Mouse (Mus musculus) c-Kit-positive CD71-positive TER-119-positive erythroid progenitor cells, embryonic 14.5 days (primary cell): ENCODE results near the gene Ipo5.

Source experiments
- DNase-seq: peaks from one replicate; pipeline ENCODE4 v3.0.0-alpha.2; 2013; ENCODE audit warnings: low spot score

Gene Ipo5

DNA sequence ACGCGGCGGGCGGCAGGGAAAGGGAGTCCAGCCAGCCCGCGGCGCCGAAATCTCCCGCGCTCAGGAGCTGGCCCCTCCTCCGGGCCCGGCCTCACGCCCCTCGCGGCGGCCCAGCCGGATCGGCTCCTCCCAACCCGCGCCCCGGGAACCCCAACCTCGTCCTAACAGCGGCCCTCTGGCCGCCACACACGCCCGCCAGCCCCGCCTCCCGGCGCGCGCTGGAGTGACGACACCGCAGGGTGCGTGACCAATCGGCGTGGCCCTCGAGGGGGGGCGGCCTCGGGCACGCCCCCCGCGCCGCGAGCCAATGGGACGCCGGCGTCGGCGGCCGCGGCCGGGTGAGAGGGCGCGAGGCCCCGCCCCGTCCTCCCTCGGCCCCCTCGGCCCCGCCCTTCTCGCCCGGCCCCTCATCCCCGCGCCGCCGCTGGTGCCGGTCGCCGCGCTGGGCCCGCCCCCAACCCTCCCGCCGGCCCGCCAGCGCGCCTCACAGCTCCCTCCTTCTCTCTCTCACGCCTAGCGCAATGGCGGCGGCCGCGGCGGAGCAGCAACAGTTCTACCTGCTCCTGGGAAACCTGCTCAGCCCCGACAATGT lies at the start of gene Ipo5:
Gene Ipo5 (plus strand): TSS at position 492 of the 592 bp plus-strand sequence.
- peak; percentile 93 for DNase-seq

DNA sequence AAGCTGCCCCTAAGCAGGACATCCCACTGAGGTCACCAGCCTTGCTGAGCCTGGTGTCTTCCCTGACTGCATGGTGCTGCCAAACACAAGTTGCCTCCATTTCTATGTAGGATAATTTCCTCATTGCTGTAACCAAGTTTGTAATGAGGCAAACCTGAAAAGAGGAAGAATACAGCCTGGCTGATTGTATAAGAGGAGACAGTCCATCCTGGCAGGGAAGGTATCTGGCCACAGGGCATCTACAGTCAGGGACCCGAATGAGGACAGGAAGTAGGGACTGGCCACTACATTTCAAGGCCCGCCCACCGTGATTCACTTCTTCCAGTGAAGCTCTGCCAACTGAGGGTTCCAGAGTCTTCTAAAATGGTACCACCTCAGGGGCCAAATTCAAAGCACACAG lies 47.8 kb upstream of the Ipo5 start:
- DNase-seq: no peak

GRCm38 (mm10) chr14:120864896-120865295 lies 46.1 kb upstream of the Ipo5 start:
- DNase-seq: no peak

DNA sequence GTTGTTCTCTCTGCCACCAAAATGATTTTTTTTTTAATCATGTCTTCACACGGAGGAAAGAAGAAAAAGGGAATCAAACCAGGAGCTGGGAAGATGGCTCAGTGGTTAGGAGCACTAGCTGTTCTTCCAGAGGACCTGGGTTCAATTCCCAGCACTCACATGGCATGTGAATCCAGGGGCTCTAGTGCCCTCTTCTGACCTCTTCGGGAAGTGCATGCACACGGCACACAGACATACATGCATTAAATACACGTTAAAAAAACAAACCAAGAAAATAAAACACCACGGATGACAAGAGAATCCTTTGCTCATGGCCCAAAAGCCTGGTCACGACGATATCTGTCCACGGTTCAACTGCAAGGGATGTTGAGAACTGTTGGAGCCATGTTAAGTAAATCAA lies 44.5 kb upstream of the Ipo5 start:
- DNase-seq: no peak

DNA sequence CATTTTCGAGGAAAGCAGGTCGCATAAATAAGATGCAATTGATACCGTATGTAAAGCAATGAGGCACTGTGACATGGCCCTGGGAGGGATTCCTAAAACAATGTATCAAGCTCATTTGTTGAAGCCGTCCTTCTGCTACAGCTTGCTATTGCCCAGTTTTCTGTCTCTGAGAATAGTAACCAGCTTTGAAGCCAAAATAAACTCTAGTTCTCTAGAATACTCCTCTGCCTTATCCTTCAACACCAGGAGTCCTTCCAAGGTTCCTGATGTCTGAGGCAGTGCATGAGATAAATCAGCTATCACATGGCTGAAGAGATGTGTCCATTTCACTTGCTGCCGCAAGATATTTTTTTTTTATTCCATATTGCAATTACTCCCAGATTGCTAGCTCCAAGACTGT lies 43.9 kb upstream of the Ipo5 start:
- DNase-seq: no peak

DNA sequence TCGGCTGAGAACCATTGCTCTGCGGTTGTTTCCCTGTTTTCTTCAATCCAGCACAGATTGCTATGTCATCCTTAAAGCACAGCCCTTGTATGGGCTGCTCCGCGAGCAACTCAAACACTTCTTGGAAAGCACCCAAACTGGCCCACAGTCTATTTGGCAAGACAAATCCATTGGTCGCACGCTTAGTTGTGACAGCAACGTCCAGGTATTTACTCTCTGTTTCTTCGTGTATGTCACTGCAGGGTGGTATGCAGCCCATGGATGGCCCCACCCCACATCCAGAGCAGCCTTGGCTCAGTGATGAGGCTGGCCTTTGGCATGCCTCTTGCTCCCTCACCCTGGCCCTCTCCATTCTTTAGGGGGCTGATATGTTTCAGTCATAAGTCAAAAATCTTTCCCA lies 42.5 kb upstream of the Ipo5 start:
- DNase-seq: no peak

GRCm38 (mm10) chr14:120870736-120871135 lies 40.3 kb upstream of the Ipo5 start:
- DNase-seq: no peak

DNA sequence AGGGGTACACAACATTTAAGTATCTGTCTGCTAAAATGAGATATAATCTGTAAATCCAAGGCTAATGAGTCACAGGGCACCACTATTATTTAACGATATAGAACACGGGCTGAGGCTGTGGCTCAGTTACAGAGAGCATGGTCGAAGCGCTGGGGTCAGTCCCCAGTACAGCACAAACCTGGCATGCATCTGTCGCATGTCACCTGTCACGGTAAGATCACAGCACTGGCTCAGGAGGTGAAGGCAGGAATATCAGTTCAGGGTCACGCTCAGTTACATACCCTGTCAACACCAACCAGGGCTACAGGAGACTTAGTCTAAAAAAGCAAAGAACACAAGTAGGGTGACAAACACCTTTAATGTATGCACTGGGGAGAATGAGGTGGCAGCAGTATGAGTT lies 36.6 kb upstream of the Ipo5 start:
- DNase-seq: no peak

DNA sequence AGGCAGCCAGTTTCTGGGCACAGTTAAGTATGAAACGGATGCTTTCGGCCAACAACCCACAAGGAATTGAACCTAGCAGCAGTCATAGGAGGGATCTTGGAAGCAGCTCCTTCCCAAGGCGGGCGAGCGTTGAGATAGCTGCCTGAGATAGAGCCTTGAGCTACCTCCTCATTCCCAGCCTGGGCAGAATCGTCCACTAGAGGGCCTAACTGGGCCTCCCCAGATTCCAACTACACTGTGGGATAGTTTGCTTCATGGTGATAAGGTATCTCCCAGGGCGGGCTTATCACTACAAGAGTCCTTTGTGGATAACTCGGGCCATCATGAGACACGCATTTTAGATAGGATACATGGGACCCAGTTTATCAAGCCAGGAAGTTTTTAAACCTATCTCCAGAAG lies 35.9 kb upstream of the Ipo5 start:
- DNase-seq: no peak

- DNase-seq: no peak
These were observed 35.1 kb upstream of the Ipo5 start for GRCm38 (mm10) chr14:120875811-120876388.

DNA sequence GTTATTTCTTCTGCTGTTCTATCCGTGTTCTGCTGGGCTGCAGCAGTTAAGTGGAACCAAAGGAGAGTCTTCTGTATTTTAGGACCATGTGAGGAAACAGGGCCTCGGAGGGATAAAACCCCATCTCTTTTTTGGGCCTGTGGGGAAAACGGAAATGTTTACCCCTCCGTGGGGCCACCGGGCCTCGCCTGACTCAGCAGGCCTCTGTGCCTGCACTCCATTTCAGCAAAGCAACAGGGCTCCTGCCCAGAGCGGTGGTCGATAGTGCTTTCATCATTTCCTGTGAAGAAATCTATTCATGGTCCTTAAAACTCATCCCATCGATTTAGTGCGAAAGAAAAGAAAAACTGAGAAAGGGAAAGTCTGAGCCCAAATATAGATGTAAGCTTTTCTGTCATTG lies 33.9 kb upstream of the Ipo5 start:
- no peak for DNase-seq

GRCm38 (mm10) chr14:120879026-120879425 lies 32.0 kb upstream of the Ipo5 start:
- DNase-seq: no peak

DNA sequence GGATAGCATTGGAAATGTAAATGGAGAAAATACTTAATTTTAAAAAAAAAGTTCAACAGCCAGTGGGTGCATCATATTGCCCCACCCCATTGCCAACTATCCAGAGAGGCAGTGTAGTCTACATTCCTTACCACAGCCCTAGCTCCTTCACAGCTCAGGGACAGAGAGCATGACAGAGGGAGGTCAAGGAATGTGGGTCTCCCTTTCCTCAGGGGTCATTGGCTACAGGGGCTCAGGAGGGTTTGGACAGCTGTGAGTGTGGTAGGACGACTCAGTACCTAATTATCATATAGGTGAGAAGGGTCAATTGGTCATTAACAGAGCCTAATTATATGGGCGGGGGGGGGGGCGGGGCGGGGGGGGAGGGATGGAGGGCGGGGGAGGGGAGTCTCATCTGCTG lies 30.4 kb upstream of the Ipo5 start:
- no peak for DNase-seq

DNA sequence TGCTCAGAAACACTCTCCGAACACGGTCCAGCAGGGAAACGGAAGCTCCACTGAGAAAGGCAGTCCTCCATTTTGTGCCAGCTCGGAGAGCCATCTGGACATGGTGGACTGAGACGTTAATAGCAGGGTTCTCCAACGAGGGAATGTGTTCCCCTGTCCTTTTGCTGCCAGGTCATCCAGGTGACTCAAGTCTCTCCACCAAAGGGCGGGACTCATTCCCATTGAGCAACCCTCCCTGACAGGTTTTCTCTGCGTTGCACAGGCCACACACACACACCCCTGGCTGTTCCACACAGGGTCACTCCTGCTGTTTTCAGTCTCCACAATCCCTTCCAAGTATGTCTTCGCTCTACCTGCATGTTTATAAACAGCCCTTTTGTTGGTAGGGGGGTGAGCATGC lies 30.0 kb upstream of the Ipo5 start:
- no peak for DNase-seq

GRCm38 (mm10) chr14:120888681-120889080 lies 22.3 kb upstream of the Ipo5 start:
- DNase-seq: no peak

DNA sequence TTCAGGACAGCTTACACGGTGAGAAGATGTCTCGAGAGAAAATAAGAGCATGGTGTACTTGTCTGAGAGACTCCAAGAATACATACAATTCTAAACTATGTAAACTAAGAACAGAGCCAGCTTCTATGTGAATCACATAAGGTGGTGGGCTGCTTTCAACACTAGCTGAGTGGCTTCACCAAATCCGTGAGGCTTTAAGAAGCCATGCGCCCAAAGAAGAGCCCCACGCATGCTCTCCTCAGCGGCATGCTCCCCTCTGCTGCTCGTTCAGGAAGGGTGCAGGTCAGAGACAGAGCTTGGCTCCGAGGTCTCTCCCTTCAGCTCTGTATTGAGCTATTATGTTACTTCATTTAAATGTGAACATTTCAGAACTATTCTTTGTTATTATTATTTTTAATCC lies 18.7 kb upstream of the Ipo5 start:
- no peak for DNase-seq

GRCm38 (mm10) chr14:120896613-120897012 lies 14.4 kb upstream of the Ipo5 start:
- DNase-seq: no peak

GRCm38 (mm10) chr14:120898876-120899275 lies 12.1 kb upstream of the Ipo5 start:
- no peak for DNase-seq

DNA sequence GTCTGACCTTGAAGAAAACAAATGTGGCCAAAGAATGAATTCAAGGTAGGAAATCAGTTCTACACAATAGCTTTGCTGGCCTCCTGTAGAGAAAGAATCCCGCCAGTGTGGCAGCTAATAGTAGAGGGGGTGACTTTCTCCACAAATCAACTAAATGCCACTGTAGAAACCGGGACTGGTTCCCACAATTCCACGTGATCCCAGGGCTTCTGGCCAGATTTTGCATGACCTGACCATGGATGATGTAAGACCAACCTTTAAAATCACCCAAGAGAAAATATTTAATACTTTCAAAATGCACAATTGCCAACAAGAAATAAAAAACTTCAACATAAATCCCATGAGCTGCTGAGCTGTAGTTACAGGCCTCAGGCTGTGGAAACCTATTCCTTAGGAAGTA lies 1.6 kb upstream of the Ipo5 start:
- DNase-seq: no peak

DNA sequence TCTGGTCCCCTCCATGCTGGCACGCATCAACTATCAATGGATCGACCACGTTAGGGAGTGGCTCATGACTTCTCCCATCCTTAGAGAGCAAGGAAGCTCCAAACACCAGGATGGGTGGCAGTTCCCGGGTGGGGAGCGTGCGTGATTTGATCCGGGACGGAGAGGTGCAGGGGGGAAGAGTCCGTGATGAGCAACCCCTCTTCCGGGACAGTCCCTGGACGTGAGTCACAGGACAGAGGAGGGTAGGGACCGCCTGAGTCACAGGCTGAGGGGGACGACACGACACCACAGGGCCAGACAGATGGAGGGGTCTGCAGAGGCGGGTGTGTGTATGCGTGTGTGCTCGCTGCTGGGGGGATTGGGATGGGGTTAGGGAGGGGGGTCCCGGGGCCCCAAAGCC lies 704 bp upstream of the Ipo5 start:
- DNase-seq: no peak

GRCm38 (mm10) chr14:120911388-120911901 lies 421 bp downstream of the Ipo5 start:
- DNase-seq: peak; percentile 21

DNA sequence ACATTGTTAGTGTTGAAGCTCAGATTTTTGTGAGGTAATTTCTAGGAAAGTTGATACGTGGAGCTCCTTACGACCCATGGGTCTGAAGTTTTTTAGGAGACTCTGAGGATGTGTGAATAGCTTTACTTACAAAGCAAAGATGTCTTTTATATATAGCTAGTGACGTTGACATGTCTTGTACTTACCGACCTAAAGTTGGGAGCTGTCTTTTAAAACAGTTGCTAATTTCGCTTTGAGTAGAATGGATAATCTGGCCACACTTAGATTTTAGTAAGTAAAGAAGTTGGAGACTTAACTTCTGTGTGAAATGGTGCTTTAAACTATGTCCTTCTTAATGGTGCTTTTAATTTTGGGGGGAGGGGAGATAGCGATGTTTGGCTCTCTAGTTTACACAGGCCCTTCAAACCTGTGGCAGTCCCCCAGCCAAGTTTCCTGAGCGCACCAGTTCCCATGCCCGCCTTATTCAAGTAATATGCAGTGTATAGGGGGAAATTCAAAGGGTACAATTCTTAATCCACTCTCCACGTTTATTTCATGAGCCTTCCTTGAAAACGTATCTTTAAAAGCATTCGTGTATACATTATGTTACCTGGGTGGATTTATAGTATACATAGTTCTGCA lies 1.2 kb downstream of the Ipo5 start:
- no peak for DNase-seq

GRCm38 (mm10) chr14:120912916-120913315 lies 1.9 kb downstream of the Ipo5 start:
- DNase-seq: no peak

GRCm38 (mm10) chr14:120921805-120922204 lies 10.8 kb downstream of the Ipo5 start:
- DNase-seq: no peak
